8 mouse cellular contexts compared by ENCODE assay signal in the genomic region with DNA sequence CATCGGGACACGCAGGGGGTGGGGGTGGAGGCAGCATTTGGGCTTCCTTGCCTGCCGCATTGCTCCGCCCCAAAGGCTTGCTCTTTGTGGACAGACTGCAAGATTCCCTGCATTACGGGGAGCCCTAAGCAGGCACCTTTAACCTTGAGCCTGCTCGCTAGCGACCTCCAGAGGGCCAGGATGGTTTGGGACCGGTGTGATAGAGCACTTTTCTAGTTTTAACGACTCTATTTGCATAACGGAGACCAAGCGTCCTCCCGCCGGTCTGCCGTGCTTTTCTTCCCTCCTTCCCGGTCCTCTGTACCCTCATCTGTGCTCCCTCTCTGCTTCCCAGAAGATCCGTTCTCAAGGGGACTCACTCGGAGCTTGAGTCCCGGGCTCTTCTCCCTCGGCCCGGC. TPM values are rescaled to one million over a fixed set of nuclear protein-coding genes. Genes with fewer than 3 reads are reported as not detected.
A peak's percentile ranks its signal among the peaks of the same experiment; 100 is the strongest.
DNase-seq lines count a peak whose midpoint lies in the region; ATAC-seq and TF ChIP-seq lines count a peak whose summit lies in the region.

A gene (plus strand): TSS at position 70 of the 398 bp plus-strand sequence.

- H3K9me3 ChIP-seq in E14TG2a.4 (ENCODE audit: low read length), result no peaks in the 10 kb centered on the region
- no peaks in the 10 kb centered on the region for H3K9me3 ChIP-seq in forebrain, embryonic 14.5 days (replicated peaks; ENCODE audit: control insufficient read depth, low read length)
- no peaks in the 10 kb centered on the region for H3K9me3 ChIP-seq in heart, postnatal 0 days (replicated peaks; ENCODE audit: control insufficient read depth, low read length)
- no peaks in the 10 kb centered on the region for H3K9me3 ChIP-seq in liver, postnatal 0 days (ENCODE audit: low read length)
- H3K9me3 ChIP-seq in neural tube, embryonic 14.5 days (ENCODE audit: control insufficient read depth, low read length), result no peaks in the 10 kb centered on the region

- H3K36me3 ChIP-seq in E14TG2a.4 (ENCODE audit: insufficient read depth, low read length), result no peaks in the 10 kb centered on the region
- no peaks in the 10 kb centered on the region for H3K36me3 ChIP-seq in forebrain, embryonic 14.5 days (ENCODE audit: control insufficient read depth, insufficient read depth, low read length)
- H3K36me3 ChIP-seq in heart, postnatal 0 days (replicated peaks; ENCODE audit: control insufficient read depth, insufficient read depth, low read length), result no peaks in the 10 kb centered on the region
- H3K36me3 ChIP-seq in liver, postnatal 0 days (replicated peaks; ENCODE audit: insufficient read depth, low read length), result no peaks in the 10 kb centered on the region
- H3K36me3 ChIP-seq in neural tube, embryonic 14.5 days (ENCODE audit: control insufficient read depth, insufficient read depth, low read length), result no peaks in the 10 kb centered on the region

- under 1% methylated on average over 20 of the region's 20 CpGs for WGBS in forebrain, embryonic 14.5 days
- under 1% methylated on average over 20 of the region's 20 CpGs for WGBS in heart, postnatal 0 days
- WGBS in liver, postnatal 0 days (ENCODE audit: insufficient replicate concordance), result 0% methylated on average over 20 of the region's 20 CpGs
- WGBS in neural tube, embryonic 14.5 days, result 0% methylated on average over 20 of the region's 20 CpGs

- H3K4me1 ChIP-seq in E14TG2a.4 (replicated peaks; ENCODE audit: low read depth, low read length), result peaks cover 51% of the 10 kb centered on the region
- peaks cover 8% of the 10 kb centered on the region; the same call in 1 of the 2 replicates for H3K4me1 ChIP-seq in brown adipose tissue, adult 24 weeks (ENCODE audit: control insufficient read depth, insufficient read depth, insufficient read length, low read length)
- peaks cover 26% of the 10 kb centered on the region for H3K4me1 ChIP-seq in forebrain, embryonic 14.5 days (ENCODE audit: control insufficient read depth, insufficient read depth, low read length)
- H3K4me1 ChIP-seq in heart, postnatal 0 days (ENCODE audit: control insufficient read depth, insufficient read depth), result peaks cover 3% of the 10 kb centered on the region; the same call in 1 of the 2 replicates
- no peaks in the 10 kb centered on the region for H3K4me1 ChIP-seq in liver, postnatal 0 days (ENCODE audit: insufficient read depth)
- peaks cover 17% of the 10 kb centered on the region for H3K4me1 ChIP-seq in neural tube, embryonic 14.5 days (ENCODE audit: control insufficient read depth, insufficient read depth, low read length)

- TF ChIP-seq EP300 in heart, postnatal 0 days (IDR thresholded peaks at IDR 0.05; ENCODE audit: low read depth), result no peak
- no peak for TF ChIP-seq EP300 in liver, postnatal 0 days (IDR thresholded peaks at IDR 0.05; ENCODE audit: low read depth)

- peak; percentile 85 for DNase-seq in forebrain, embryonic 14.5 days (ENCODE audit: low spot score)
- DNase-seq in heart, postnatal 0 days (ENCODE audit: low spot score), result peak; percentile 54
- DNase-seq in kidney, postnatal 25 days, result peak; percentile 85
- peak; percentile 84 for DNase-seq in liver, postnatal 0 days
- peak; percentile 72 for DNase-seq in testis, postnatal 14 days (ENCODE audit: low spot score)

- peak; percentile 58 for TF ChIP-seq CTCF in E14TG2a.4 (conservative IDR thresholded peaks at IDR 0.05; ENCODE audit: low read length)
- peak; percentile 60 for TF ChIP-seq CTCF in heart, postnatal 0 days (IDR thresholded peaks at IDR 0.05; ENCODE audit: low read depth)
- TF ChIP-seq CTCF in liver, postnatal 0 days (IDR thresholded peaks at IDR 0.05; ENCODE audit: low read depth), result peak; percentile 81

- peak within 1 kb of the TSS; percentile 95 for H3K9ac ChIP-seq in forebrain, embryonic 14.5 days (ENCODE audit: low read length)
- H3K9ac ChIP-seq in heart, postnatal 0 days (replicated peaks; ENCODE audit: low read depth, low read length), result peak within 1 kb of the TSS; percentile 65
- H3K9ac ChIP-seq in liver, postnatal 0 days (replicated peaks), result peak within 1 kb of the TSS; percentile 66
- peak within 1 kb of the TSS; percentile 91 for H3K9ac ChIP-seq in neural tube, embryonic 14.5 days (replicated peaks; ENCODE audit: low read depth, low read length)

- H3K4me3 ChIP-seq in E14TG2a.4 (replicated peaks; ENCODE audit: low read length), result peak within 1 kb of the TSS; percentile 95
- H3K4me3 ChIP-seq in brown adipose tissue, adult 24 weeks (ENCODE audit: insufficient read depth, low read depth, low read length), result peak within 1 kb of the TSS; percentile 92
- H3K4me3 ChIP-seq in forebrain, embryonic 14.5 days (ENCODE audit: low read depth, low read length), result peak within 1 kb of the TSS; percentile 66
- peak within 1 kb of the TSS; percentile 85 for H3K4me3 ChIP-seq in heart, postnatal 0 days (ENCODE audit: low read depth, low read length)
- H3K4me3 ChIP-seq in liver, postnatal 0 days (ENCODE audit: low read depth, low read length), result peak within 1 kb of the TSS; percentile 67
- peak within 1 kb of the TSS; percentile 87 for H3K4me3 ChIP-seq in neural tube, embryonic 14.5 days (ENCODE audit: low read depth, low read length)

- peaks cover 49% of the 10 kb centered on the region for H3K27me3 ChIP-seq in E14TG2a.4 (ENCODE audit: insufficient read depth, low read length)
- no peaks in the 10 kb centered on the region for H3K27me3 ChIP-seq in forebrain, embryonic 14.5 days (replicated peaks; ENCODE audit: control insufficient read depth, insufficient read depth, low read length)
- H3K27me3 ChIP-seq in heart, postnatal 0 days (ENCODE audit: control insufficient read depth, insufficient read depth, low read length), result no peaks in the 10 kb centered on the region
- H3K27me3 ChIP-seq in liver, postnatal 0 days (ENCODE audit: insufficient read depth, low read length), result peaks cover 7% of the 10 kb centered on the region; the same call in 1 of the 2 replicates
- no peaks in the 10 kb centered on the region for H3K27me3 ChIP-seq in neural tube, embryonic 14.5 days (ENCODE audit: control insufficient read depth, insufficient read depth, low read length)

- peak within 1 kb of the TSS; percentile 87 for H3K4me2 ChIP-seq in forebrain, embryonic 14.5 days (ENCODE audit: low read length)
- peak within 1 kb of the TSS; percentile 96 for H3K4me2 ChIP-seq in heart, postnatal 0 days (ENCODE audit: low read depth, low read length)
- peak within 1 kb of the TSS; percentile 91 for H3K4me2 ChIP-seq in liver, postnatal 0 days (ENCODE audit: low read depth, low read length)
- H3K4me2 ChIP-seq in neural tube, embryonic 14.5 days (ENCODE audit: low read depth, low read length), result peak within 1 kb of the TSS; percentile 82

- peak within 1 kb of the TSS; percentile 81 for H3K27ac ChIP-seq in brown adipose tissue, adult 24 weeks (replicated peaks; ENCODE audit: low read depth, low read length)
- H3K27ac ChIP-seq in forebrain, embryonic 14.5 days (ENCODE audit: low read depth, low read length), result peak within 1 kb of the TSS; percentile 85
- peak within 1 kb of the TSS; percentile 79 for H3K27ac ChIP-seq in heart, postnatal 0 days (ENCODE audit: low read depth)
- H3K27ac ChIP-seq in liver, postnatal 0 days (ENCODE audit: low read depth), result peak within 1 kb of the TSS; percentile 59
- H3K27ac ChIP-seq in neural tube, embryonic 14.5 days (ENCODE audit: low read depth, low read length), result peak within 1 kb of the TSS; percentile 95

- peak; percentile 64 for ATAC-seq in forebrain, embryonic 14.5 days
- ATAC-seq in heart, postnatal 0 days (ENCODE audit: insufficient read depth, low read depth), result peak; percentile 68
- ATAC-seq in liver, postnatal 0 days, result peak; percentile 84
- peak; percentile 68 for ATAC-seq in neural tube, embryonic 14.5 days (ENCODE audit: low read depth)

RNA-seq across cellular contexts. Expression of the gene that starts here (rescaled TPM):
- 7.3 and 8.6 TPM in 2 replicates for polyA plus RNA-seq in brown adipose tissue, adult 24 weeks (2012; ENCODE audit: insufficient read depth, insufficient read length, missing spikeins)
- polyA plus RNA-seq in forebrain, embryonic 14.5 days (2014; fragmentation: Nextera tagmentation; extraction: Ambion mirVana), result 46.0 and 56.0 TPM in 2 replicates
- 23.5 and 34.4 TPM in 2 replicates for total RNA-seq in heart, postnatal 0 days (2014; rRNA removed; ENCODE audit: low replicate concordance)
- 8.8 and 10.0 TPM in 2 replicates for polyA plus RNA-seq in heart, postnatal 0 days (2015; fragmentation: Nextera tagmentation; extraction: Ambion mirVana)
- 17.1 and 17.3 TPM in 2 replicates for polyA plus RNA-seq in liver, postnatal 0 days (2015; fragmentation: Nextera tagmentation; extraction: Ambion mirVana)
- 23.0 and 30.7 TPM in 2 replicates for polyA plus RNA-seq in neural tube, embryonic 14.5 days (2014; fragmentation: Nextera tagmentation; extraction: Ambion mirVana)

Comparison
In these comparisons a context has a peak if more than half of its experiments do, and no peak if none do; other contexts are left out.
1. Peak in every context shown above with its lines: DNase-seq, ATAC-seq, H3K4me3 ChIP-seq and H3K27ac ChIP-seq.